ENCODE assay signal across 8 mouse cellular contexts in genomic region chr17:87672677-87673286, GRCm38 (mm10). TPM values are rescaled to one million over a fixed set of nuclear protein-coding genes. Genes with fewer than 3 reads are reported as not detected.
A peak's percentile ranks its signal among the peaks of the same experiment; 100 is the strongest.
DNase-seq lines count a peak whose midpoint lies in the region; ATAC-seq and TF ChIP-seq lines count a peak whose summit lies in the region.

No protein-coding gene starts in this region.

- ATAC-seq in forebrain, postnatal 0 days, result peak; percentile 50
- peak; percentile 41 for ATAC-seq in limb, embryonic 13.5 days (ENCODE audit: low FRiP score, low read depth)
- ATAC-seq in midbrain, embryonic 13.5 days, result peak; percentile 82
- peak; percentile 44 for ATAC-seq in stomach, embryonic 16.5 days (ENCODE audit: insufficient read depth, low FRiP score)

- peak; percentile 45 to 60 for DNase-seq in spleen, adult 18-20 months
- DNase-seq in spleen, adult 12 weeks (ENCODE audit: low spot score), result no peak
- peak; percentile 34 for DNase-seq in brain, adult 2 months (ENCODE audit: low read depth, low spot score)
- peak; percentile 55 for DNase-seq in forebrain, postnatal 0 days
- no peak for DNase-seq in gastrocnemius, postnatal 36 days

- H3K9ac ChIP-seq in forebrain, postnatal 0 days, result peak overlapping the region; percentile 66
- H3K9ac ChIP-seq in limb, embryonic 13.5 days, result peak overlapping the region; percentile 89
- peak overlapping the region; percentile 82 for H3K9ac ChIP-seq in midbrain, embryonic 13.5 days (replicated peaks)
- peak overlapping the region; percentile 87 for H3K9ac ChIP-seq in stomach, embryonic 16.5 days (ENCODE audit: low read length)

- no peaks in the 10 kb centered on the region for H3K27me3 ChIP-seq in forebrain, postnatal 0 days (ENCODE audit: insufficient read depth, low read length)
- H3K27me3 ChIP-seq in limb, embryonic 13.5 days, result no peaks in the 10 kb centered on the region
- no peaks in the 10 kb centered on the region for H3K27me3 ChIP-seq in midbrain, embryonic 13.5 days
- no peaks in the 10 kb centered on the region for H3K27me3 ChIP-seq in stomach, embryonic 16.5 days (ENCODE audit: control insufficient read depth, insufficient read depth, low read length)

- H3K4me1 ChIP-seq in forebrain, postnatal 0 days (ENCODE audit: insufficient read depth), result peaks cover 4% of the 10 kb centered on the region; the same call in 1 of the 2 replicates
- peaks cover 21% of the 10 kb centered on the region for H3K4me1 ChIP-seq in limb, embryonic 13.5 days
- peaks cover 26% of the 10 kb centered on the region for H3K4me1 ChIP-seq in midbrain, embryonic 13.5 days (replicated peaks)
- H3K4me1 ChIP-seq in stomach, embryonic 16.5 days (ENCODE audit: control insufficient read depth, insufficient read depth, low read length), result peaks cover 12% of the 10 kb centered on the region

- peak overlapping the region; percentile 78 for H3K27ac ChIP-seq in forebrain, postnatal 0 days (ENCODE audit: low read depth, low read length)
- H3K27ac ChIP-seq in limb, embryonic 13.5 days, result peak overlapping the region; percentile 75
- peak overlapping the region; percentile 86 for H3K27ac ChIP-seq in midbrain, embryonic 13.5 days
- peak overlapping the region; percentile 83 for H3K27ac ChIP-seq in stomach, embryonic 16.5 days (ENCODE audit: low read length)

- intact Hi-C loops in gastrocnemius, postnatal 36 days (cut with DNase I), result no loop called here

- H3K4me2 ChIP-seq in forebrain, postnatal 0 days (ENCODE audit: low read depth), result peak overlapping the region; percentile 84
- peak overlapping the region; percentile 84 for H3K4me2 ChIP-seq in limb, embryonic 13.5 days (replicated peaks)
- peak overlapping the region; percentile 76 for H3K4me2 ChIP-seq in midbrain, embryonic 13.5 days (replicated peaks)
- H3K4me2 ChIP-seq in stomach, embryonic 16.5 days (ENCODE audit: low read depth, low read length), result peak overlapping the region; percentile 81

- no peak for TF ChIP-seq CTCF in forebrain, postnatal 0 days (IDR thresholded peaks at IDR 0.05; ENCODE audit: low read depth)

- H3K9me3 ChIP-seq in forebrain, postnatal 0 days (ENCODE audit: low read length), result no peaks in the 10 kb centered on the region
- H3K9me3 ChIP-seq in limb, embryonic 13.5 days, result no peaks in the 10 kb centered on the region
- H3K9me3 ChIP-seq in midbrain, embryonic 13.5 days, result no peaks in the 10 kb centered on the region
- H3K9me3 ChIP-seq in stomach, embryonic 16.5 days (replicated peaks; ENCODE audit: control insufficient read depth, low read length), result no peaks in the 10 kb centered on the region

- H3K36me3 ChIP-seq in forebrain, postnatal 0 days (ENCODE audit: insufficient read depth), result no peaks in the 10 kb centered on the region
- H3K36me3 ChIP-seq in limb, embryonic 13.5 days, result peaks cover 5% of the 10 kb centered on the region; the same call in 1 of the 2 replicates
- H3K36me3 ChIP-seq in midbrain, embryonic 13.5 days, result peaks cover 2% of the 10 kb centered on the region
- no peaks in the 10 kb centered on the region for H3K36me3 ChIP-seq in stomach, embryonic 16.5 days (ENCODE audit: control insufficient read depth, insufficient read depth, low read length)

- H3K4me3 ChIP-seq in forebrain, postnatal 0 days (ENCODE audit: low read depth, low read length), result peak overlapping the region; percentile 89
- peak overlapping the region; percentile 95 for H3K4me3 ChIP-seq in limb, embryonic 13.5 days
- H3K4me3 ChIP-seq in midbrain, embryonic 13.5 days (replicated peaks), result peak overlapping the region; percentile 84
- H3K4me3 ChIP-seq in stomach, embryonic 16.5 days (replicated peaks; ENCODE audit: low read length), result peak overlapping the region; percentile 91

- 4% methylated on average over 51 of the region's 54 CpGs for WGBS in forebrain, postnatal 0 days
- under 1% methylated on average over 54 of the region's 54 CpGs for WGBS in limb, embryonic 13.5 days
- under 1% methylated on average over 48 of the region's 54 CpGs for WGBS in midbrain, embryonic 13.5 days
- WGBS in stomach, embryonic 16.5 days, result under 1% methylated on average over 54 of the region's 54 CpGs

RNA-seq across cellular contexts. Expression of gene Msh2, which starts 0.7 kb away (rescaled TPM):
- 31.1 and 33.5 TPM in 2 replicates for total RNA-seq in forebrain, postnatal 0 days (2014; rRNA removed)
- polyA plus RNA-seq in forebrain, postnatal 0 days (2015; fragmentation: Nextera tagmentation; extraction: Ambion mirVana), result 36.0 and 41.5 TPM in 2 replicates
- 84.6 and 85.5 TPM in 2 replicates for polyA plus RNA-seq in limb, embryonic 13.5 days (2015; fragmentation: Nextera tagmentation; extraction: Ambion mirVana)
- polyA plus RNA-seq in midbrain, embryonic 13.5 days (2015; fragmentation: Nextera tagmentation; extraction: Ambion mirVana), result 79.5 and 85.1 TPM in 2 replicates
- 62.8 and 65.0 TPM in 2 replicates for polyA plus RNA-seq in stomach, embryonic 16.5 days (2015; fragmentation: Nextera tagmentation; extraction: Ambion mirVana)
- 1 to 10 TPM; 8.0 TPM for total RNA-seq in gastrocnemius, postnatal 36 days (2021)

RNA-seq across cellular contexts. Expression of gene Epcam, which starts 37.0 kb away (rescaled TPM):
- 0.69 and 1.6 TPM in 2 replicates for total RNA-seq in forebrain, postnatal 0 days (2014; rRNA removed)
- polyA plus RNA-seq in forebrain, postnatal 0 days (2015; fragmentation: Nextera tagmentation; extraction: Ambion mirVana), result 1.6 and 1.9 TPM in 2 replicates
- polyA plus RNA-seq in limb, embryonic 13.5 days (2015; fragmentation: Nextera tagmentation; extraction: Ambion mirVana), result 54.6 and 61.8 TPM in 2 replicates
- polyA plus RNA-seq in midbrain, embryonic 13.5 days (2015; fragmentation: Nextera tagmentation; extraction: Ambion mirVana), result 2.8 and 3.6 TPM in 2 replicates
- polyA plus RNA-seq in stomach, embryonic 16.5 days (2015; fragmentation: Nextera tagmentation; extraction: Ambion mirVana), result 402 and 444 TPM in 2 replicates
- not detected for total RNA-seq in gastrocnemius, postnatal 36 days (2021)

Comparison
In these comparisons a context has a peak if more than half of its experiments do, and no peak if none do; other contexts are left out.
1. DNase-seq: peak in spleen, adult 18-20 months (2 of 2), brain, adult 2 months (single experiment) and forebrain, postnatal 0 days (single experiment); none in spleen, adult 12 weeks (single experiment) and gastrocnemius, postnatal 36 days (0 of 2).
2. RNA of gene Epcam, which starts 37.0 kb away (polyA plus RNA-seq): 402 to 444 TPM in stomach, embryonic 16.5 days and 54.6 to 61.8 TPM in limb, embryonic 13.5 days; 2.8 to 3.6 TPM in midbrain, embryonic 13.5 days and 1.6 to 1.9 TPM in forebrain, postnatal 0 days; every median in the first group is over 10 times any median in the second.
3. Peak in every context shown above with its lines, with median percentiles within 50 percentile points of each other: ATAC-seq, H3K27ac ChIP-seq, H3K4me2 ChIP-seq, H3K4me3 ChIP-seq and H3K9ac ChIP-seq.